Mouse (Mus musculus): Measurements from ENCODE around the gene Proser1.

GRCm38 (mm10) chr3:53463765-53464114 is 274 bp downstream of the Proser1 start:
- TF ChIP-seq CTCF (conservative IDR thresholded peaks at IDR 0.05; ENCODE audit: insufficient read depth, insufficient read length, low read depth, low read length) (no peak), POLR2A (IDR thresholded peaks at IDR 0.05; ENCODE audit: low read depth, low read length) (no peak)

Measured in kidney, adult 2 months (tissue).